Mouse (Mus musculus): Measurements from ENCODE around the gene Tas1r3. TPM values are rescaled to one million over a fixed set of nuclear protein-coding genes. Genes with fewer than 3 reads are reported as not detected.

Gene Tas1r3
- polyA plus RNA-seq, 1 experiment from 2014 or later, result 0.07 TPM

DNA sequence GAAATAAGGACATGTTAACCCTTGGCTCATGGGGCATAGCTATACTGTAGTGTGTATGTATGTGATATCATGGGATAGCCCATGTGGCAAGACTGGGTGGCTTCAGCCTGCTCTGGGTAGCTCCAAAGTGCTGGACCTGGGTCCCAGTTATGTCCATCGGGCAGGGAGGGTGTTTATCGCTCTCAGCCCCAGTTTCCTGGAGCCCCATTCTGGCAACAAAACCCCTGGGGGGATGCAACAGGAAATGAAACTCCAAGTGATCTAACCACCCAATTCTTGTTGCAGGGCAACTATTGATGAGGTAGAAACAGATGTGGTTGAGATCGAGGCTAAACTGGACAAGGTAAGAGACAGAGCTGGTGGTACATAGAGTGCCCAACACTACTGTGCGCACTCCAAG is 32.7 kb upstream of the Tas1r3 start:
- no peak overlapping the region for H3K4me3 ChIP-seq
- 84% methylated on average over 4 of the region's 4 CpGs for WGBS (ENCODE audit: insufficient replicate concordance)
- no peak overlapping the region for H3K4me2 ChIP-seq
- H3K4me1 ChIP-seq, result peaks cover 38% of the 10 kb centered on the region
- ATAC-seq, result no peak
- H3K27me3 ChIP-seq (replicated peaks), result no peaks in the 10 kb centered on the region
- H3K9me3 ChIP-seq (replicated peaks), result no peaks in the 10 kb centered on the region
- H3K36me3 ChIP-seq, result peaks cover 52% of the 10 kb centered on the region
- H3K27ac ChIP-seq, result no peak overlapping the region
- H3K9ac ChIP-seq, result no peak overlapping the region

DNA sequence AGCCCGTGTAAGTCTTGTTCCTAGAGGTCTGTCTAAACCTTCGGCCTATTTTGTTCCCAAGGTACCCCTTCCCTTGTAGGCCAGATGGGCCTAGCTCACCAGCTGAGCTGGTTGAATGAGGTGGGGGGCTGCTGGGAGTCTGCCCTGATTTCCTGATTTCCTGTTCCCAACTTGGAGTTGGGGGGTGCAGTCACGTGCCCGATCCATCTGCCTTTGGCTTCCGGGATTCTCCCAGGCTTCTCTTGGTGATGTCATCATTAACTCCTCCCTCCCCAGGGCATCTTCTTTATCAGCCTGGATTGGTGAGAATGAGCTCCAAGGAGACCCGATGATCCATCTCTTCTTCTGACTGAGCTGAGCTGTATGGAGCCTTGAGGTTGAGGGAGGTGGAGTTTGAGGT is 32.1 kb upstream of the Tas1r3 start:
- Histone ChIP-seq H3K27ac (peak overlapping the region; percentile 92; the same call in 1 of the 2 replicates), H3K4me1 (peaks cover 44% of the 10 kb centered on the region), H3K9me3 (replicated peaks) (no peaks in the 10 kb centered on the region), H3K4me3 (no peak overlapping the region), H3K4me2 (peak overlapping the region; percentile 100), H3K9ac (peak overlapping the region; percentile 65; the same call in 1 of the 2 replicates), H3K27me3 (replicated peaks) (no peaks in the 10 kb centered on the region), H3K36me3 (peaks cover 47% of the 10 kb centered on the region)
- no peak for ATAC-seq
- 68% methylated on average over 6 of the region's 6 CpGs for WGBS (ENCODE audit: insufficient replicate concordance)

DNA sequence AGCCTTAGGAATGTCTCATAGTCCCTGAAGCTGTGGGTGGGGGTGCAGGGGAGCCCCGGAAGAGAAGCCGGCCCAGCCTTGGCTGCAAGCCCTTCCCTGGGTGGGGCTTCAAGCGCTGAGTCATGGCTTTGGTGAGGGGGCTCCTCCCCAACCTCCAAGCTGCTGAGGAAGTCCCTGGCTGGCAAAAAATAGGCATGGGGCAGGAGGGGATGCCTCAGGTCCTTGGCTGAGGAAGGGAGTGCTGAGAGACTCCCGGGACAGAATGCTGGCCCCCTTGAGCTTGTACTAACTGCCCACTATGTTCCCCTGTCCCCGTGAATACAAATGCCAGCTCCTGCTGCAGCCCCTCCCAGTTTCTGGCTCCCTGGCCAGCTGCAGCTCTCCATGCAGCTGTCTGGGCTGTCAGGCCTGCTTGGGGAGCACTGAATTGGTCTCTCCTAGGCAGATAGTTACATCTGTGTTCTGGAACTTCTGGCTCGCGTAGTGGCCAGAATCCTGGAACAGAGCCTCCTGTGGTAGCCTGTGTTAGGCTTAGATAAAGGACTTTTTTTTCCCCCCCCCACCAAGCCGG is 31.2 kb upstream of the Tas1r3 start:
- Histone ChIP-seq H3K4me3 (peak overlapping the region; percentile 79), H3K9ac (peak overlapping the region; percentile 65), H3K4me2 (peak overlapping the region; percentile 100), H3K9me3 (replicated peaks) (no peaks in the 10 kb centered on the region), H3K36me3 (peaks cover 47% of the 10 kb centered on the region), H3K4me1 (peaks cover 49% of the 10 kb centered on the region), H3K27me3 (replicated peaks) (no peaks in the 10 kb centered on the region), H3K27ac (peak overlapping the region; percentile 92)
- ATAC-seq, result peak; percentile 66
- WGBS (ENCODE audit: insufficient replicate concordance), result 12% methylated on average over 8 of the region's 8 CpGs

DNA sequence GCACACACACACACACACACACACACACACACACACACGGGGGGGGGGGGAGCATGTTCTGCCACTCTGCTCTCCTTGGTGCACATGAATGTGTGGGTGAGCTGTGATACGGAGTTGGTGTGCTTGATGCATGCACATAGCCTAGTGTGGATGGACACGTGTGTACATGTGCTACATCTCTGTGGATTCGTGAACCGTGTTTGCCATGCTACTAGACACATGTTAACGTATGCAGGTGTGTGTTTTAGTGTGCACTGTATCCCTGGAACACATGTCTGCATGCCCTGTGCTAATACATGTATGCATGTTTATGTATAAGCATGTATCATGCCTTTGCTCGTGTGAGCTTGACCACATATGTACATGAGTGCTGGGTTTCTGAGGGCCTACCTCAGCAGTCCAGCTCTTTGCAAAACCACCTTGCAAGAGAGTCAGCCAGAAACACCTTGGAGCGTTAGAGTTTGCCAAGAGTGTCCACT is 30.1 kb upstream of the Tas1r3 start:
- H3K27me3 ChIP-seq (replicated peaks), result no peaks in the 10 kb centered on the region
- peak overlapping the region; percentile 92 for H3K27ac ChIP-seq
- H3K4me1 ChIP-seq, result peaks cover 49% of the 10 kb centered on the region
- peak overlapping the region; percentile 100 for H3K4me2 ChIP-seq
- WGBS (ENCODE audit: insufficient replicate concordance), result 65% methylated on average over 8 of the region's 8 CpGs
- no peak for ATAC-seq
- H3K9me3 ChIP-seq (replicated peaks), result no peaks in the 10 kb centered on the region
- peaks cover 47% of the 10 kb centered on the region for H3K36me3 ChIP-seq
- H3K4me3 ChIP-seq, result peak overlapping the region; percentile 79
- H3K9ac ChIP-seq, result peak overlapping the region; percentile 85

DNA sequence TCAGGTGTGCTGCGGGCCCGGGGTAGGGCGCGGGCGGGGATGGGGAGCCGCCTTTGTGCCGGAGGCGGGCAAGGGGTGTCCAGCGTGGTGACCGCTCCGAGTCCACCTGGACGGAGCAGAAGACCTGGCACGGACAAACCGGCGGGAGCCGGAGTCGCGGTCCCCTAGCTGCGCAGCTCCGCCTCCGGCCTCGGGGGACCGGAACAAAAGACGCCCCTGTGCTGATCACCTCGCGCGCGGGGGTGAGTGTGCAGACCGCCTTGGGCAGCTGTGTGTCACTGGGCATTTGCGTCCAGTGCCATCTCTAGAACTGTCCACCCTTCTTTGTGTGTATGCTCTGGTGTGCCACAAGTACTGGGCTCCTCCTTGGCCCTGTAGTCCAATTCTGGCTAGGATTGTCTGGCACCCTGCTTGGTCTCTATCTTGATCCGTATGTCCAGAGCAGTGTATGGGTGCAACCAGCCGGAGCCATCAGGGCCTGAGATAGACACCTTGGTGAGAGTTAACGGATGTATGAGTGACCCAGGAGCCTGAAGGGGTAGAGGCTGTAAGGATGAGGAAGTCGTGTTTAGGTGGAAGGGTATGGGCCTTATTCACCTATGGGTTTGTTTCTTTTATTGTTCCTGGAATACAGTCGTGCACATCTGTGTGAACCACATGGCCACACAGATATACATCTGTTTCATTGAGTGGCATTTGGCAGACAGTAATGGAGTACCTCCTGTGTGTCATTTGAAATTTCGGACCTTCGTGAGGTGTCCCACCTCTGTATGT is 29.5 kb upstream of the Tas1r3 start:
- Histone ChIP-seq H3K36me3 (peaks cover 49% of the 10 kb centered on the region), H3K27ac (peak overlapping the region; percentile 92), H3K9me3 (replicated peaks) (no peaks in the 10 kb centered on the region), H3K4me3 (peak overlapping the region; percentile 79), H3K4me1 (peaks cover 49% of the 10 kb centered on the region), H3K4me2 (peak overlapping the region; percentile 100), H3K9ac (peak overlapping the region; percentile 85), H3K27me3 (replicated peaks) (no peaks in the 10 kb centered on the region)
- 4% methylated on average over 37 of the region's 37 CpGs for WGBS (ENCODE audit: insufficient replicate concordance)
- peak; percentile 36 for ATAC-seq

DNA sequence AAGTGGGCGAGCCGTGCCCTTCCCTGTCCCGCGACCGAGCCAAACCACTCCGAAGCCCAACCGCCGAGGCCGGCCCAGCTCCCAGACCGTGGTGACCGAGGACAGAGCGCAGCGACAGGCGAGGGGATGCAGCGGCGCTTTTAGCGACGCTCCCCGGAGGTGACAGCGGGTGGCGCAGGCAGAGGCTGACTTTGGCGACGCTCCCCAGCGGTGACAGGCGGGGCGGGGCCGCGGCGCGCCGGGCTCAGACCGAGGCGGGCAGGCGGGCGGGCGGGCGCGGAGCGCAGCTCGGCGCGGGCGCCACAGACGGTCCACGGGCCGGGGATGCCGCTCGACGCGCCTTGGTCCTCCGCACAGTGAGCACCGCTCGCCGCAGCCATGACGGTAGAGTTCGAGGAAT is 28.9 kb upstream of the Tas1r3 start:
- H3K9ac ChIP-seq, result peak overlapping the region; percentile 85
- peak overlapping the region; percentile 100 for H3K4me2 ChIP-seq
- peak; percentile 89 for ATAC-seq
- no peaks in the 10 kb centered on the region for H3K27me3 ChIP-seq (replicated peaks)
- H3K36me3 ChIP-seq, result peaks cover 51% of the 10 kb centered on the region
- WGBS (ENCODE audit: insufficient replicate concordance), result under 1% methylated on average over 46 of the region's 56 CpGs
- H3K27ac ChIP-seq, result peak overlapping the region; percentile 92
- H3K9me3 ChIP-seq (replicated peaks), result no peaks in the 10 kb centered on the region
- peak overlapping the region; percentile 79 for H3K4me3 ChIP-seq
- peaks cover 49% of the 10 kb centered on the region for H3K4me1 ChIP-seq

DNA sequence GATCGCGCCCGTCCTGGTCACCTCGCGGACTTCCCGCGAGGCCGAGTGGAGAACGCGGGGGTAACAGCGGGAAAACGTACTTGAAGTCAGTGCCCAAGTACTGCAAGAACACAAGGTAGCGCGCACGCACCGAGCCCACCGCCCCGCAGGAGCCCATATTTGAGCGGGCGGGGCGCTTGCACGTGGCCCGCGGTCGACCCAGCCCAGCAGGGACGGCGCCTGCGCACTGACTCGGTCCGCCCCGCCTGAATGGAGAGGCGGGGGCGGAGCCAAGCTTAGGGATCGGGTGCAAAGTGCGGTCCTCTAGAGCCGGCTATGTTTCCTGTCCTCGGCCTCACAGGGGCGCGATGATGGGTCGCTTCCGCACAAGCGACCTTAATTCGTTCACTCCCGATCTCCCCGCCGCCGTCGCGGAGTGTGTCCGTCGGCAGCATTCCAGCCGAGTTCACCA is 28.4 kb upstream of the Tas1r3 start, which contains the start of the genes Pusl1 and Acap3:
Pusl1 (minus strand) TSS at position 231 of the 451 bp plus-strand sequence.
Acap3 (plus strand) TSS at position 272 of the 451 bp plus-strand sequence.
- H3K36me3 ChIP-seq, result peaks cover 51% of the 10 kb centered on the region
- H3K4me2 ChIP-seq, result peak within 1 kb of the TSS; percentile 100
- H3K27me3 ChIP-seq (replicated peaks), result no peaks in the 10 kb centered on the region
- H3K9ac ChIP-seq, result peak within 1 kb of the TSS; percentile 85
- H3K9me3 ChIP-seq (replicated peaks), result no peaks in the 10 kb centered on the region
- peak within 1 kb of the TSS; percentile 79 for H3K4me3 ChIP-seq
- peak within 1 kb of the TSS; percentile 92 for H3K27ac ChIP-seq
- H3K4me1 ChIP-seq, result peaks cover 49% of the 10 kb centered on the region
- peak; percentile 84 for ATAC-seq
- under 1% methylated on average over 52 of the region's 52 CpGs for WGBS (ENCODE audit: insufficient replicate concordance)

DNA sequence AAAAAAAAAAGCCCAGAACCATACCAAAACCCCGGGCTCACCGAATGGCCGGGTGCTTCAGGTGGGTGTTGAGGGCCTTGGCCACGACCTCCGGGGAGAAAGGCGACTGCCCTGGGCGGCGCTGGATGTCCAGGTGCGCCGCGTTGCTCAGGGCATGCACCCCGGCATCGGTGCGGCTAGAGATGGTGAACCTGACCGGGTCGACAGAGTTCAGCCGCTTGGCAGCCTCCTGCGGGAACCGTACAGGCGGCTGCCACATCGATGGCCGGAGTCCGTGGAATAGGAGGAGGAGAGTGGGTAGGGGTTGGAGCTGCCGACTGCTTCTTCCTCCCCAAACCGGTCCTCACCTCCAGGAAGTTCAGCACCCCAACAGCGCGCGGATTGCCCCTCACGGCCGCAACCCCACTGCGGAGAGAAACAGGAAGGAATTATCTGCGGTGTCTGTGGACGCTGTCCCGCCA is 27.9 kb upstream of the Tas1r3 start:
- Histone ChIP-seq H3K27ac (peak overlapping the region; percentile 92; the same call in 1 of the 2 replicates), H3K9ac (peak overlapping the region; percentile 85), H3K4me3 (peak overlapping the region; percentile 79), H3K9me3 (replicated peaks) (no peaks in the 10 kb centered on the region), H3K27me3 (replicated peaks) (no peaks in the 10 kb centered on the region), H3K4me1 (peaks cover 49% of the 10 kb centered on the region), H3K4me2 (peak overlapping the region; percentile 100), H3K36me3 (peaks cover 51% of the 10 kb centered on the region)
- WGBS (ENCODE audit: insufficient replicate concordance), result 0% methylated on average over 34 of the region's 34 CpGs
- no peak for ATAC-seq

DNA sequence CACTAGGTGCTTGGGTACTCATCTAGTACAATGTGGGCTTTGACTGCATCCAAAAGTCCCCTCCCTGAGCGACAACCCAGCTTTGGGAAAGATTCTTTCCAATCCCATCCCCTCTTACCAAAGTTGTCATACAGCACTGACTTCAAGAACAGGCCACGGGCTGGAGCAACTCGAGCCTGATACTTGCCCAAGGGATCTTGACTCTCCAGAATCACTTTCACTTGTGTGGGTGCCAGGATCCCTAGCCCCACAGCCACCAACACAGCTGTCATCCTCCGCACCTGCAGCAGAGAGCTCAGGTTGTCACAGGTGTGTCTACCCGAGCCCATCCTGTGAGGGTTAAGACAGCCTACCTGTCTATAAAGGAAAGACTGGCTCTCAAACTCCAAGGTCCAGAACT is 26.2 kb upstream of the Tas1r3 start:
- H3K36me3 ChIP-seq, result peaks cover 58% of the 10 kb centered on the region
- H3K4me1 ChIP-seq, result peaks cover 36% of the 10 kb centered on the region
- H3K4me3 ChIP-seq, result no peak overlapping the region
- H3K27me3 ChIP-seq (replicated peaks), result no peaks in the 10 kb centered on the region
- H3K4me2 ChIP-seq, result no peak overlapping the region
- no peak overlapping the region for H3K9ac ChIP-seq
- ATAC-seq, result no peak
- H3K9me3 ChIP-seq (replicated peaks), result no peaks in the 10 kb centered on the region
- no peak overlapping the region for H3K27ac ChIP-seq
- 68% methylated on average over 5 of the region's 5 CpGs for WGBS (ENCODE audit: insufficient replicate concordance)

DNA sequence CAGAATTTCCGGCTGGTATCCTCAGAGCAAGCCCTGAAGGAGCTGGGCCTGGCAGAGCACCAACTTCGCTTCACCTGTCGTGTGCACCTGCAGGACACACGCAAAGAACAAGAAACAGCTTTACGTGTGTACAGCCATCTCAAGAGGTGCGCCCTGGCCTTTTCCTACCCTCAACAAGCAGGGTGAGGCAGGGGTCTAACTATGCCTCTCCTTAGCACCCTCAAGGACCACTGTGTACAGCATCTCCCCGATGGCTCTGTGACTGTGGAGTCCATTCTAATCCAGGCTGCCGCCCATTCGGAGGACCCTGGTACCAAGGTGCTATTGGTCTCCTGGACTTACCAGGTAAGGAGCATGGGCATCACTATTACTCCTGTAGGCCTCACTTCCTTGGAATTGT is 25.0 kb upstream of the Tas1r3 start:
- no peak for ATAC-seq
- no peaks in the 10 kb centered on the region for H3K9me3 ChIP-seq (replicated peaks)
- H3K36me3 ChIP-seq, result peaks cover 67% of the 10 kb centered on the region
- no peak overlapping the region for H3K4me2 ChIP-seq
- H3K4me3 ChIP-seq, result no peak overlapping the region
- H3K9ac ChIP-seq, result no peak overlapping the region
- H3K27me3 ChIP-seq (replicated peaks), result no peaks in the 10 kb centered on the region
- no peak overlapping the region for H3K27ac ChIP-seq
- peaks cover 25% of the 10 kb centered on the region for H3K4me1 ChIP-seq
- 85% methylated on average over 9 of the region's 9 CpGs for WGBS (ENCODE audit: insufficient replicate concordance)

DNA sequence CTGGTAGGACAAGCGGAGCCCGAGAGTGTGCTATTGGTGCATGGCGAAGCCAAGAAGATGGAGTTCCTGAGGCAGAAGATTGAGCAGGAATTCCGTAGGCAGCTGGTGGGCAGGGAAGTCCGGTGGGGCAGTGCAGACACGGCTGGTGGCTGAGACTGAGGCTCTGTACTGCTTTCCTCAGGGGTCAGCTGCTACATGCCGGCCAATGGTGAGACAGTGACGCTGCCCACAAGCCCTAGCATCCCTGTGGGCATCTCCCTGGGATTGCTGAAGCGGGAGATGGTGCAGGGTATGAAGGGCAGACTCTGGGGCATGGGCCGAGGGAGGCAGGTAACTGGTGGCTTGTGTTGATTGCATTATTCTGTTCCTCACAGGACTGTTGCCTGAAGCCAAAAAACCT is 24.5 kb upstream of the Tas1r3 start:
- Histone ChIP-seq H3K9ac (no peak overlapping the region), H3K36me3 (peaks cover 67% of the 10 kb centered on the region), H3K4me3 (no peak overlapping the region), H3K27me3 (replicated peaks) (no peaks in the 10 kb centered on the region), H3K4me2 (no peak overlapping the region), H3K9me3 (replicated peaks) (no peaks in the 10 kb centered on the region), H3K27ac (no peak overlapping the region), H3K4me1 (peaks cover 20% of the 10 kb centered on the region)
- ATAC-seq, result no peak
- 87% methylated on average over 10 of the region's 10 CpGs for WGBS (ENCODE audit: insufficient replicate concordance)

DNA sequence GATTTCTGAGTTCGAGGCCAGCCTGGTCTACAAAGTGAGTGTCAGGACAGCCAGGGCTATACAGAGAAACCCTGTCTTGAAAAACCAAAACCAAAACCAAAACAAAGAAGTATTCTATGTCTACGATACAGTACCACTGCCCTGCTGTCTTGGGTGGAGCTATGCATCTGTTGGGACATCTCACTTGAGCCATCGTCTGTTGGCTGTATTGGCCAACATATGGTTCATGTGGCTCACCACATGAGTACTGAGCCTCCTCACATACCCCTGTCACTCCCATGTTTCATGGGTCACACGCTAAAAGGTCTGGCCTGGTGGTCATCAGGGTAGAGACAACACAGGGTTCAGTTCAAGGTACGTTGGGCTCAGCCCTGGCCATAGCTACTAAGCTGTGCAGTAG is 23.2 kb upstream of the Tas1r3 start:
- no peak overlapping the region for H3K4me2 ChIP-seq
- H3K9me3 ChIP-seq (replicated peaks), result no peaks in the 10 kb centered on the region

More for the DNA sequence above, 23.2 kb upstream of the Tas1r3 start:
- no peak overlapping the region for H3K4me3 ChIP-seq
- ATAC-seq, result no peak
- no peaks in the 10 kb centered on the region for H3K27me3 ChIP-seq (replicated peaks)
- H3K27ac ChIP-seq, result no peak overlapping the region
- peaks cover 73% of the 10 kb centered on the region for H3K36me3 ChIP-seq
- 81% methylated on average over 5 of the region's 5 CpGs for WGBS (ENCODE audit: insufficient replicate concordance)
- peaks cover 16% of the 10 kb centered on the region for H3K4me1 ChIP-seq
- no peak overlapping the region for H3K9ac ChIP-seq
